Mouse (Mus musculus) gastrocnemius, postnatal 36 days (tissue): ENCODE measurements around the gene Tbc1d10c. TPM values are rescaled to one million over a fixed set of nuclear protein-coding genes. Genes with fewer than 3 reads are reported as not detected.
"Not testable (repeated sequence)": the region's sequence is repeated elsewhere in the genome, so short reads cannot be mapped to it uniquely, and the experiment has no call there.

Source experiments
- DNase-seq, 2 experiments: peaks; one replicate each; pipeline ENCODE4 v3.0.0; 2022
- intact Hi-C: fragments of 180-260 bp; cut with DNase I; formaldehyde crosslinking; loops from one replicate; pipeline ENCODE4 v1.15.1; 2025
- total RNA-seq, 2 experiments: library from RNA; stranded (reverse); gene quantifications; 2 replicates each; pipeline ENCODE4 v1.2.3; 2021

Gene Tbc1d10c
- total RNA-seq, 2 experiments from 2014 or later = 4.7 to 5.6 TPM

DNA sequence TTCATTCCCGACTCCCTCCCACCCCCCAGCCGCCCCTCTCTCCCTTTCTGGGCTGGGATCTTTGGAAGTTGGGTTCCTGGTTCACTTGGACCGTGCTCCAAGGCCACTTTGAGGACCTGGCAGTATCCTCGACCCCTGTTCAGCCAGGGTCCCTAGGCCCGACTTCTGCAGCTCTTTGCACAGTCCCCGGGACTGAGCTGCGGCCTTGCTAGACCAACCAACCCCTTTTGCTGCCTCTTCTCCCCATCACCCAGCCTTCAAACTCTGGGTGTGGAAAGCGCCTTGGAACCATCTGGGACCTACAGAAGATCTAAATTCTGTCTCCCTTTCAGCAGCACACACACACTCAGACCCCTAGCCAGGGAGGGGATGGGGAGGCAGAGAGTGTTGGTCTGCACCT lies 42.3 kb downstream of the Tbc1d10c start:
- no peak for DNase-seq
- intact Hi-C loops = no loop called here

DNA sequence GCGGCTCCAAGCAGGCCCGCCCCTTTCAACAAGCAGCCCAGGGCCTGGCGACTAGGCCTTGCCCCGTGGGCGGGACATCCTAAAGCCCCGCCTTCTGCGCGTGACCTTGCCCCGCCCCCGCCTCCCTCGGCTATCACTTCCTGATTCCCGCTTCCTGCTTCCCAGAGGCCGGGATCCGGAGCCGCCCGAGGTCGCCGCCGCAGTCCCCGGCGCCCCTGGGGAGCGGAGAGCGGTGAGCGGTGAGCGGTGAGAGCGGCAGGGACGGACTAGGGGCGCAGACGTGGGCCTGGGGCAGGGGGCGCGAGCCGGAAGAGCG lies 42.6 kb downstream of the Tbc1d10c start, which contains the start of gene Coro1b:
Coro1b (plus strand) TSS at position 129 of the 316 bp plus-strand sequence.
- intact Hi-C loops = no loop called here
- DNase-seq = peak; percentile 97 to 98

DNA sequence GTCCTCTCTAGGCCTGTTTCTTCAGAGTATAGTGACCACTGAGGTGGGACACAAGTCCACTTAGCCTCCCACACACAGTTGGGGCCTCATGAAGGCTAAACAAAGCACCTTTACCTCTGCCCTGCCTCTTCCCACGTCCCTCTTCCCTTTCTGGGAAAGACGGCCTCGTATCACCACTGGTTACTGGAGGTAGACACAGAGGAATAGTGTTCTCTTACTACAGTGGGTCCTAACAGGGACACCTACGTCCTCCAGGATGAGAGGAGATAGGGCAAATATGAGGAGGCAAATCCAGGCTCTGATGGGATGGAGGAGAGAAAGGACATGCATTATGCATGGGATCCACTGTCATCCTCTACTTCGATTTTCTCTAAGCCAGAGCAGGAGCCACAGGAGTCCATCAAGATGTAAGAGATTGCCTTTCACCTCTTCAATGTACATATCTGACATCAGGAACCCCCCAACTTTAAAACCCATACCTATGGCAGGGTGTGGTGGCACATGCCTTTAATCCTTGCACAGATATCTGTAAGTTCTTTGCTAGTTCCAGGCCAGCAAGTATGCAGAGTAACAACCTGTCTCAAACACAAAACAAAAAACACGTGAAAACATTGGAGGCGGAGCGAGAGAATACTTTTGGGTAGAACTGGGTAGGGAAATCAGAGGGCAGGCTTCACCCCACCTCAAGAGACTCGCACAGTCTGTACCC lies 43.1 kb downstream of the Tbc1d10c start:
- intact Hi-C loops = no loop called here
- no peak for DNase-seq

DNA sequence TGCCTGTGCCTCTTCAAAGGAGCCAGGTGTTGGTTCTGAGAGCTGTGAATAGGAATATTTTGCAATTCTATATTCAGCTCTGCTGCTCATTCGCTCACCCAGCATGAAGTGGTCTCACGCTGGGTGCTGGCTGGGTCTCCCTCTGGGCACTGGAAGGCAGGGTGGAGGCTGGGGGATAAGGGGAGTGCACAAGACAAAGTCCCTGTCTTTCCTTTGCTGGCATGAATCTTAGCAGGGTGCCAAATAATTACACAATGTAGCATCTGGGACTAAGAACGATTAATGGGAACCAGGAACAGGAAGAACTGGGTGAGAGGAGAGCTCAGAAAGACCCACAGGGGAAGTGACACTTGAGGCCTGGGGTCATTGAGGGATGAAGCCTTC lies 44.1 kb downstream of the Tbc1d10c start:
- intact Hi-C loops = no loop called here
- DNase-seq = no peak

DNA sequence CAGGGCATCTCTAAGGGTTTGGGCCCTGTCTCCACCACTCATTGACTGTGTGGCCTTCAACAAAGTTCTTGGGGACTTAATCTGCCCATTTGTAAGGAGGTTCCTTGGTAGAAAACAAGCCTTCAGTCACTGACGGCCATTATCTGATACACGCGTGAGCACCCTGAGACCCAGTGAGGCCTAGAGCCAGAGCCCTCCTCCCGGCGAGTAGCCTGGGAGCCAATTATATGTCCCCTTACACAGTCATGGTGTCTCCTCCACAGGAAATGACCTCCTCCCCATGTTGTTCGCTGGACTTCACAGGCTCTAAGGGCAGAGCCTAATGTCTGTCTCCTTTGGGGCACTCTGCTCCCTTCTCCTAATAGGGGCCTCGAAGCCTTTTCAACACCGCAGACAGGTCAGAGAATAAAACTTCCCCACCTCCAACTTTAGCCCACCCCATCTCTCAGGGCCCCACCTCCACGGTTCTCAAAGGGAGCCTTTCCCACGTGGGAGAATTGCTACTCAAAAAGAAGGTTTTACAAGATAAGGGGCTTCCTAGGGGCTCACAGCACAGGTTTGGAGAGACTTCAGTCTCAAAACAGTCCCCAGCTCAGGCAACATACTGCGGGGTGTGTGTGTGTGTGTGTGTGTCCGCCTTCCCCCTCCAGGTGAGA lies 44.6 kb downstream of the Tbc1d10c start:
- DNase-seq = no peak
- intact Hi-C loops = no loop called here

DNA sequence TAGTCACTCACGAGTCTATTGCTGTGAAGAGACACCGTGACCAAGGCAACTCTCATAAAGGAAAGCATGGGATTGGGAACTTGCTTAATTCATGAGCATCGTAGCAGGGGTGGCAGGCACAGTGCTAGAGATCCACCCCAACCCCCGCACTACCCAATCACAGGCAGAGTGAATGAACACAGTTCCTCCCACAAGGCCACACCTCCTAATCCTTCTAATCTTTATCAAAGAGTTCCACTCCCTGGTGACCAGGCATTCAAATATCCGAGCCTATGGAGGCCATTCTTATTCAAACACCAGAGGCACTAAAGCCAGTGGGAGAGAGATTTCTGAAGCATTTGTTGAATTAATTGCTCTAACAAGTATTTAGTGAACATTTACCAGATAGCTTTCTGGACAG lies 45.1 kb downstream of the Tbc1d10c start:
- no peak for DNase-seq
- intact Hi-C loops = no loop called here

DNA sequence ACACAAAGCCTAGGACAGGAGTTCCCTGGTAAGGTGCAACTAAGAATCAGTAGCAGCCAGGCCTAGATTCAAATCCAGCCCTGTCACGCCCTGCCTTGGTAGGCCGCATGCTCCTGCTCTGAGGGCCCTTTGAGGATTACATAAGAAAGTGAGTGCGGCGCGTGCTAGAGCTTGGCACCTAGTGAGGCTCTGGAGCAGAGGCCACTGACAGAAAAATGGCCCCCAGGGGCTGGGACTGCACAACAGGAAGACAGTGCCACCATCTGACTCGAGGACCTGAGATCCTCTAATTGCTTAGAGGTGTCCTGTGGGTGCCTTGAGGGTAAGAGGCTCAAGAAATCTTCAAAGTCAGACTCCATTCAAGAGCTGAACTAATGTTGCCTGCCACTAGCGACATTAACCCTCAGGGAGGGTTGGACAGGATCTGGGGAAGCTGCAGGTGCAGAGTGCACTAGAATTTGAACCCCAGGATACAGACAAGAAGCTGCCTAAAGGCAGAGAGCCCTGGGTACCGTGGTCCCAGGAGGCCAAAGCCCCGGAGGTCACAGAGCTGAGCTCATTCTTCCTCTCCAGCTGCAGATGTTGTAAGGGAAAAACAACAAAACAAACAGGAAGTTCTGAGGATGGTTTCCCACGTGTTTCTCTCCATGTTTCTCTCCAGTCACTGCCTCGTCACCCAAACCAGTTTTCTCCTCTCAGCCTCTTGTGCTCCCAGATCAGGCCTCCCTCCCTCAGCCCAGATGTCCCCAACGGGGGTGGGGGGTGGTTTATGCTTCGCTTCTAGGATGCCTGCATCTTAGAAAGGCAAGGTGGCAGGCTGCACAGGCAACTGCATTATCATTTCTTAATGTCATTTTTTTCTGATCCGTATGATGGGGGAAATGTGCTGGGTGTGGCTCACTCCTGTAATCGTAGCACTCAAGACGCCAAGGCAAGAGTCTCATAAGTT lies 46.3 kb downstream of the Tbc1d10c start:
- DNase-seq = no peak
- intact Hi-C loops = no loop called here

DNA sequence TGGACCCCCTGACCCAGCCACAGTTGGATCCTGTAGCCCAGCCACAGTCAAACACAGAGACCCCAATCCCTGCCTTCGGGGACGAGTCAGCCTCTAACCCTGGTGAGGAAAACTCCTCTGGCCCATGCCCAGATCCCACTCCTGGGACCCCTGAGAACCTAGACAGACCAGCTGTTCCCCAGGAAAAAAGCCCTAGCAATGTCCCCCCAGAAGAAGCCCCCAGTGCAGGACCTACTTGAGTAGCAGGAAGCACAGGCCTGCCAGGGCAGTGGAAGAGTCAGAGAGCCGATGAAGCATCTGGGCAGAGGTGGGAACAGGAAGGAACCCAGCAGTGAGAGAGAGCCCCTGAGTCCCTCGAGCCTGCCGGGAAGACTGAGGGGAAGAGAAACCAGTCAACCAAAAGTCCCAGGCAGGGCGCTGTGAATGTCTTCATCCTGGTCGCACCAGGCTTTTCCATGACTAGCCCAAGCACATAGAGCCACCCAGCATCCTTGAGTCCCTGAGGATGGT lies 47.3 kb downstream of the Tbc1d10c start, which contains the start of gene Cabp4:
Cabp4 (minus strand) TSS at position 275 of the 510 bp plus-strand sequence.
- intact Hi-C loops = no loop called here
- no peak for DNase-seq

DNA sequence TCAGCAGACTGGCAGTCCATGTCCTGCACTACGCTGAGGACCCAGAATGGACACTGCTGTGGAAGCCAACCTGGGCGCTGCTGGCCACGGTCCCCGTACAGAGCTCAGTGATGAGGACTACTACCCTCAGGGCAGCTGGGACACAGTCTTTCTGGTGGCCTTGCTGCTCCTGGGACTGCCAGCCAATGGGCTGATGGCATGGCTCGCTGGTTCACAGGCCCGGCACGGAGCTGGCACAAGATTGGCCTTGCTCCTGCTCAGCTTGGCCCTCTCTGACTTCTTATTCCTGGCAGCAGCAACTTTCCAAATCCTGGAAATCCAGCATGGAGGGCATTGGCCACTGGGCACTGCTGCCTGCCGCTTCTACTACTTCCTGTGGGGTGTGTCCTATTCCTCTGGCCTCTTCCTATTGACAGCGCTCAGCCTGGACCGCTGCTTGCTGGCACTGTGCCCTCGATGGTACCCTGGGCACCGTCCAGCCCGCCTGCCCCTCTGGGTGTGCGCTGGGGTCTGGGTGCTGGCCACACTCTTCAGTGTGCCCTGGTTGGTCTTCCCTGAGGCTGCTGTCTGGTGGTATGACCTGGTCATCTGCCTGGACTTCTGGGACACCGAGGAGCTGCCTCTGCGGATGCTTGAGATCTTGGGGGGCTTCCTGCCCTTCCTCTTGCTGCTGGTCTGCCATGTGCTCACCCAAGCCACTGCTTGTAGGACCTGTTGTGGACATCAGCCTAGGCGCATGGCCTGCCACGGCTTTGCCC lies 48.5 kb downstream of the Tbc1d10c start:
- DNase-seq = no peak
- intact Hi-C loops = no loop called here

DNA sequence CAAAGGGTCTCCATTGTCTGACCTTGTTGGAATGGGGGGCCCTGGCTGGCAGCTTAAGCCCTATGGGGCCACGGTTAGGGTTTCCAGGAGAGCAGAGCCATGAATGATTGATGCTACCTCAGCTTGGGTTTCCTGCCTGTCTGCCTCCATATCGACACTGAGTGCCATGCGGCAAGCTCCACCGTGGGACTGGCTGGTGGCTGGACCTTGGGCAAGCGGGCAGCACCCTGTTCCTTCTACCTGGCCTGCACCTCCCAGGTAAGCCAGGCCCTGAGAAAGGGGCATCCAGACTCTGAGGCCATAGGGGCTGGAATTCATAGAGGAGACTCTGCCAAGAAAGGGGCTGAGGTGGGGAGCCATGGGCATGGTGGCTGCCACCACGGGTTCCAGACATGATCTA lies 50.9 kb downstream of the Tbc1d10c start:
- no peak for DNase-seq
- intact Hi-C loops = no loop called here

DNA sequence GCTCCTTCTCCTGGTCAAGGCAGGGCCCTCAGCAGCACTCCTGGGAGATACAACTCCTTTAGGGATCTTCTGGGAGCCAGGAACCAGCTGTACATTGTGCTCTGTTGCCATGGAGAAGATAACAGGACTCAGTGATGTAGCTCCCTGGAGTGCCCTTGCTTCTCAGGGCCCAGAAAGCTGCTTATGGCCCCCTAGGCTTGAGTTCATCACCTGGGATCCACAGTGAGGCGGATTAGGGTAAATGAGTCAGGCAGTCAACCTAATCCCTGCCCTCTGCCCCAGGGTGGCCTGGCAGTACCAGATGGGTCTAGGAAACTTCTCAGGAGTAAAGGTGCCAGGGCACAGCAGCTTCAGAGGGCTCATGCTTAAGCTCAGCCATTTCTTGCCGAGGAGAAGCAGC lies 51.6 kb downstream of the Tbc1d10c start, which contains the start of gene Gpr152:
Gpr152 (plus strand) TSS at position 342 of the 400 bp plus-strand sequence.
- DNase-seq = no peak
- intact Hi-C loops = loop anchor here (5.0 kb wide), 1 partner anchor 42 kb away; the partner anchor contains the start of genes Cdk2ap2 and Pitpnm1

DNA sequence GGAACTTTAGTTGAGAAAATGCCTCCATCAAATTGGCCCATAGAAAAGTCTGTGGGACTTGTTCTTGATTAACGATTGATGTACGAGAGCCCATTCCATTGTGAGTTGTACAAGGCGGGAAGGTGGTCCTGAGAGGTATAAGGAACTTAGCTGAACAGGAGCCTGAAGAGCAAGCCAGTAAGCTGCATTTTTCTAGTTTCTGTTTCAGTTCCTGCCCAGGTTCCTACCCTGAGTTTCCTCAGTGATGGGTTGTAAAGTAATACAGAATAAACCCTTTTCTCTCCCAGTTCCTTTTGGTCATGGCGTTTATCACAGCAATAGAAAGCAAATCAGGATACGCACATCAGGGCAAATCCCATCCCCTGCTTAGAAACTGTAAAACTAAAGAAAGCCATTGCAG lies 53.2 kb downstream of the Tbc1d10c start:
- no peak for DNase-seq
- intact Hi-C loops = loop anchor here (5.0 kb wide), 1 partner anchor 41 kb away; the partner anchor contains the start of genes Cdk2ap2 and Pitpnm1

DNA sequence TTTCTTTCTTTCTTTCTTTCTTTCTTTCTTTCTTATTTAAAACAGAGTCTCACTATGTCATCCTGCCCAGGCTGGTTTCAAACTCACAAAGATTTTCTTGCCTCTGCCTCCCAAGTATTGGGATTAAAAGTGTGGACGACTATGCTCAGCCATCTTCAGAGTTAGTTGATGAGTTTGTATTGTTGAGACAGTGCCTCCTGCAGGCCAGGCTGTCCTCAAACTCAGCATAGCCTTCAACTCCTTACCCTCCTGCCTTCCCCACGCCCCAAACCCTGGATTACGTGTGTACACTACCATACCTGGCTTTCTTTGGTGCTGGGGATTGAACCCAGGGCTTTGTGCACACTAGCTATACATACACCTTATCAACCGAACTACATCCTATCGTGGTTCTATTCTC lies 54.6 kb downstream of the Tbc1d10c start:
- intact Hi-C loops = loop anchor here (5.0 kb wide), 1 partner anchor 39 kb away; the partner anchor contains the start of genes Cdk2ap2 and Pitpnm1
- no peak for DNase-seq

DNA sequence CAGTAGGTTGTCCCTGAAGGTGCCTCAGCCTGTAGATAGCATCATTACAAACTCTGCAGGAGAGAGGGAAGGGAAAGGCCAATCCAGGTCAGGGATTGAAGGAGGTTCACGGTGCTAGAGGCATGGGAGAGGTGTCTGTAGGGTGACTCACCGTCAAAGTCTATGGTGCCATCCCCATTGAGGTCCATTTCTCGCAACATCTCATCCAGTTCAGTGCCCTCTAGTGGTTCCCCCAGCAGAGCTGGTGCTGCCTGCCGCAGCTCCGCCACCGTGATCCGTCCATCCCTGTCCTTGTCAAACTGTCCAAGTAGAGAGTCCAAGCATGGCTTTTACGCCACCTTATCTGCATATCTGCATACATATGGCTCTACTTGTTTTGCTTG lies 55.1 kb downstream of the Tbc1d10c start:
- not testable (repeated sequence) for DNase-seq
- intact Hi-C loops = loop anchor here (5.0 kb wide), 1 partner anchor 39 kb away; the partner anchor contains the start of genes Cdk2ap2 and Pitpnm1

DNA sequence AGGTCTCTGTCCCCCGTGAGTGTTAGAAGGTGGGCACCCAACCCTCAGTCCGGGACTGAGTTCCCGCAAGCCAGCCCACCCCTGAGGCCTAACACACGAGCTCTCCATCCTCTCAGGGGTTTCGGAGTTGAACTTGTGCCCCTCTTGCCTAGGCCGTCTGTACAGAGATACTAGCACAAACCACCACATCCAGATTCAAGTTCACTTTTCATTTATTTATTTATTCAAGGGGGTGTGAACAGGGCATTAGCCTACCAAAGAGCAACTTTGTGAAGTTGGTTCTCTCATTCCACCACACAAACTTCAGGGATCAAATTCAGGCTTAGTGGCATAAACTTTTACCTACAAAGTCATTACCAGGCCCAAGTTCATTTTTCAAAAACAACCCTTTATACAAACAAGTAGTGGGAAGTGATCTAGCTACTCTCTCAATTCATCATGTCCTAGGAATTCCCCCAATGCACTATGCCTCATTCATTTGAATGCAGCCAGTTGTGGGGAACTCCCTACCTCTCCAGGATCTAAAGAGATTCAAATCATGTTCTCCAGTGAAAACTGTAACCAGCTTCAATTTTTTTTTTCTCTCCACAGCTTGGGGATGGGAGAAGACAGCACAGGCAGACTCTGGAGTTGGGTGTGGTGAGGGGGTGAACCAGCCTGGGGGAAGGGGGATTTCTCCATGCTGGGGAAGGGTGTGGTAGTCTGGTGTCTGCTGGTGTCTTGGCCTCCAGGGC lies 55.7 kb downstream of the Tbc1d10c start:
- intact Hi-C loops = loop anchor here (5.0 kb wide), 1 partner anchor 38 kb away; the partner anchor contains the start of genes Cdk2ap2 and Pitpnm1
- not testable (repeated sequence) for DNase-seq

DNA sequence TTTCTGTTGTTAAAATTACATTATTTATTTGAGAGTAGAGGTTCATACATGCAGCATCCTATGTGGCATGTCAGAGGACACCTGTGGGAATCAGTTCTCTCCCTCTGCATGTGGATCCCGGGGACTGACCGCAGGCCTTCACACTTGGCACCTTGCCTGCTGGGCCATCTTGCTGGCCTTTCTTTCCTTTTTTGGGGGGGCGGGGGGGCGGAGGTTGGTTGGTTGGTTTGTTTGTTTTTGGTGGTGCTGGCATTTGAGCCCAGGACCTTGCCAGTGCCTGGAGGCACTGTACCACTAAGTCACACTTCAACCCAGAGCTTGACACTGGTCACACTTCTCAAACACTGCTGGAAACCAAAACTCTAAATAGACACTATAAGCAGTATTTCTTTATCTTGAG lies 56.7 kb downstream of the Tbc1d10c start:
- DNase-seq = no peak
- intact Hi-C loops = no loop called here
